Mouse (Mus musculus): ENCODE data around the gene Ces3a. TPM values are rescaled to one million over a fixed set of nuclear protein-coding genes. Genes with fewer than 3 reads are reported as not detected.

Gene Ces3a
- not detected for polyA plus RNA-seq (2012; fragmentation: generic; extraction: Trizol)
- long read RNA-seq, experiment 1: 0 reads
- long read RNA-seq, experiment 2: 0 reads

- Histone ChIP-seq H3K79me3 (ENCODE audit: low read depth) (no peaks in the 10 kb centered on the region), H3ac (ENCODE audit: control insufficient read depth, insufficient read length, low read depth) (no peak within 1 kb of the TSS), H3K4me3 (ENCODE audit: insufficient read depth, poor library complexity, severe bottlenecking) (no peak within 1 kb of the TSS), H3K36me3 (ENCODE audit: control insufficient read depth, insufficient read depth) (no peaks in the 10 kb centered on the region), H3K27me3 (ENCODE audit: control insufficient read depth, insufficient read depth, insufficient read length) (no peaks in the 10 kb centered on the region), H3K79me2 (ENCODE audit: control insufficient read depth, insufficient read depth) (no peaks in the 10 kb centered on the region)
- TF ChIP-seq CEBPB (IDR thresholded peaks at IDR 0.05; ENCODE audit: low read depth) (no peak), USF1 (IDR thresholded peaks at IDR 0.05; ENCODE audit: low read depth) (no peak), CTCF (IDR thresholded peaks at IDR 0.05; ENCODE audit: control insufficient read depth, insufficient read depth, insufficient read length) (no peak), MYOD1 (IDR thresholded peaks at IDR 0.05; ENCODE audit: control insufficient read depth, insufficient read length, low read depth) (no peak)
These were observed at the start of gene Ces3a for GRCm38 (mm10) chr8:105048371-105048854. Gene Ces3a (plus strand): TSS chr8:105048601.

- TF ChIP-seq CEBPB (IDR thresholded peaks at IDR 0.05; ENCODE audit: low read depth) (no peak), MYOG (IDR thresholded peaks at IDR 0.05; ENCODE audit: control insufficient read depth, extremely low read depth, insufficient read length) (no peak), MYOD1 (IDR thresholded peaks at IDR 0.05; ENCODE audit: control insufficient read depth, insufficient read length, low read depth) (no peak), MAX (IDR thresholded peaks at IDR 0.05) (no peak), CTCF (IDR thresholded peaks at IDR 0.05; ENCODE audit: control insufficient read depth, insufficient read depth, insufficient read length) (no peak), FOSL1 (IDR thresholded peaks at IDR 0.05; ENCODE audit: insufficient read depth, low read length, poor library complexity, severe bottlenecking) (no peak), USF1 (IDR thresholded peaks at IDR 0.05; ENCODE audit: low read depth) (no peak)
- no peaks in the 10 kb centered on the region for H3K27me3 ChIP-seq (ENCODE audit: control insufficient read depth, insufficient read depth, insufficient read length)
- H3ac ChIP-seq (ENCODE audit: control insufficient read depth, insufficient read length, low read depth): no peak overlapping the region
- no peaks in the 10 kb centered on the region for H3K36me3 ChIP-seq (ENCODE audit: control insufficient read depth, insufficient read depth)
- no peaks in the 10 kb centered on the region for H3K79me3 ChIP-seq (ENCODE audit: low read depth)
- no peak overlapping the region for H3K4me3 ChIP-seq (ENCODE audit: insufficient read depth, poor library complexity, severe bottlenecking)
- no peaks in the 10 kb centered on the region for H3K79me2 ChIP-seq (ENCODE audit: control insufficient read depth, insufficient read depth)
These were observed 49.2 kb upstream of the Ces3a start for GRCm38 (mm10) chr8:104999183-104999582.

GRCm38 (mm10) chr8:105000586-105000985 is 47.8 kb upstream of the Ces3a start, which contains the start of gene Ces2h:
Gene Ces2h (plus strand): TSS chr8:105000853.
- no peak within 1 kb of the TSS for H3ac ChIP-seq (ENCODE audit: control insufficient read depth, insufficient read length, low read depth)
- no peak for TF ChIP-seq USF1 (IDR thresholded peaks at IDR 0.05; ENCODE audit: low read depth)
- no peak for TF ChIP-seq MAX (IDR thresholded peaks at IDR 0.05)
- no peak for TF ChIP-seq FOSL1 (IDR thresholded peaks at IDR 0.05; ENCODE audit: insufficient read depth, low read length, poor library complexity, severe bottlenecking)
- no peak for TF ChIP-seq CTCF (IDR thresholded peaks at IDR 0.05; ENCODE audit: control insufficient read depth, insufficient read depth, insufficient read length)
- TF ChIP-seq CEBPB (IDR thresholded peaks at IDR 0.05; ENCODE audit: low read depth): no peak
- no peak for TF ChIP-seq MYOD1 (IDR thresholded peaks at IDR 0.05; ENCODE audit: control insufficient read depth, insufficient read length, low read depth)
- TF ChIP-seq MYOG (IDR thresholded peaks at IDR 0.05; ENCODE audit: control insufficient read depth, extremely low read depth, insufficient read length): no peak
- H3K4me3 ChIP-seq (ENCODE audit: insufficient read depth, poor library complexity, severe bottlenecking): no peak within 1 kb of the TSS
- no peaks in the 10 kb centered on the region for H3K79me2 ChIP-seq (ENCODE audit: control insufficient read depth, insufficient read depth)
- no peaks in the 10 kb centered on the region for H3K79me3 ChIP-seq (ENCODE audit: low read depth)
- H3K27me3 ChIP-seq (ENCODE audit: control insufficient read depth, insufficient read depth, insufficient read length): no peaks in the 10 kb centered on the region
- no peaks in the 10 kb centered on the region for H3K36me3 ChIP-seq (ENCODE audit: control insufficient read depth, insufficient read depth)

GRCm38 (mm10) chr8:105010000-105010399 is 38.4 kb upstream of the Ces3a start:
- no peak overlapping the region for H3ac ChIP-seq (ENCODE audit: control insufficient read depth, insufficient read length, low read depth)
- H3K36me3 ChIP-seq (ENCODE audit: control insufficient read depth, insufficient read depth): no peaks in the 10 kb centered on the region
- no peaks in the 10 kb centered on the region for H3K79me3 ChIP-seq (ENCODE audit: low read depth)
- TF ChIP-seq MAX (IDR thresholded peaks at IDR 0.05) (no peak), CEBPB (IDR thresholded peaks at IDR 0.05; ENCODE audit: low read depth) (no peak), MYOG (IDR thresholded peaks at IDR 0.05; ENCODE audit: control insufficient read depth, extremely low read depth, insufficient read length) (no peak), FOSL1 (IDR thresholded peaks at IDR 0.05; ENCODE audit: insufficient read depth, low read length, poor library complexity, severe bottlenecking) (no peak), MYOD1 (IDR thresholded peaks at IDR 0.05; ENCODE audit: control insufficient read depth, insufficient read length, low read depth) (no peak)
- H3K4me3 ChIP-seq (ENCODE audit: insufficient read depth, poor library complexity, severe bottlenecking): no peak overlapping the region
- H3K79me2 ChIP-seq (ENCODE audit: control insufficient read depth, insufficient read depth): no peaks in the 10 kb centered on the region
- H3K27me3 ChIP-seq (ENCODE audit: control insufficient read depth, insufficient read depth, insufficient read length): no peaks in the 10 kb centered on the region

- no peak for TF ChIP-seq CTCF (IDR thresholded peaks at IDR 0.05; ENCODE audit: control insufficient read depth, insufficient read depth, insufficient read length)
- TF ChIP-seq MYOG (IDR thresholded peaks at IDR 0.05; ENCODE audit: control insufficient read depth, extremely low read depth, insufficient read length): no peak
- TF ChIP-seq MAX (IDR thresholded peaks at IDR 0.05): no peak
- no peak for TF ChIP-seq FOSL1 (IDR thresholded peaks at IDR 0.05; ENCODE audit: insufficient read depth, low read length, poor library complexity, severe bottlenecking)
- TF ChIP-seq MYOD1 (IDR thresholded peaks at IDR 0.05; ENCODE audit: control insufficient read depth, insufficient read length, low read depth): no peak
- TF ChIP-seq USF1 (IDR thresholded peaks at IDR 0.05; ENCODE audit: low read depth): no peak
- no peak for TF ChIP-seq CEBPB (IDR thresholded peaks at IDR 0.05; ENCODE audit: low read depth)
- no peaks in the 10 kb centered on the region for H3K79me2 ChIP-seq (ENCODE audit: control insufficient read depth, insufficient read depth)
- H3ac ChIP-seq (ENCODE audit: control insufficient read depth, insufficient read length, low read depth): no peak overlapping the region
- no peak overlapping the region for H3K4me3 ChIP-seq (ENCODE audit: insufficient read depth, poor library complexity, severe bottlenecking)
- no peaks in the 10 kb centered on the region for H3K36me3 ChIP-seq (ENCODE audit: control insufficient read depth, insufficient read depth)
- H3K27me3 ChIP-seq (ENCODE audit: control insufficient read depth, insufficient read depth, insufficient read length): no peaks in the 10 kb centered on the region
- no peaks in the 10 kb centered on the region for H3K79me3 ChIP-seq (ENCODE audit: low read depth)
These were observed 37.3 kb upstream of the Ces3a start for GRCm38 (mm10) chr8:105011136-105011535.

GRCm38 (mm10) chr8:105014391-105014790 is 34.0 kb upstream of the Ces3a start:
- Histone ChIP-seq H3K79me2 (ENCODE audit: control insufficient read depth, insufficient read depth) (no peaks in the 10 kb centered on the region), H3K36me3 (ENCODE audit: control insufficient read depth, insufficient read depth) (no peaks in the 10 kb centered on the region), H3K4me3 (ENCODE audit: insufficient read depth, poor library complexity, severe bottlenecking) (no peak overlapping the region), H3ac (ENCODE audit: control insufficient read depth, insufficient read length, low read depth) (no peak overlapping the region), H3K79me3 (ENCODE audit: low read depth) (no peaks in the 10 kb centered on the region), H3K27me3 (ENCODE audit: control insufficient read depth, insufficient read depth, insufficient read length) (no peaks in the 10 kb centered on the region)
- TF ChIP-seq MYOG (IDR thresholded peaks at IDR 0.05; ENCODE audit: control insufficient read depth, extremely low read depth, insufficient read length): no peak
- TF ChIP-seq CTCF (IDR thresholded peaks at IDR 0.05; ENCODE audit: control insufficient read depth, insufficient read depth, insufficient read length): no peak
- TF ChIP-seq USF1 (IDR thresholded peaks at IDR 0.05; ENCODE audit: low read depth): no peak
- no peak for TF ChIP-seq MAX (IDR thresholded peaks at IDR 0.05)
- TF ChIP-seq FOSL1 (IDR thresholded peaks at IDR 0.05; ENCODE audit: insufficient read depth, low read length, poor library complexity, severe bottlenecking): no peak
- TF ChIP-seq CEBPB (IDR thresholded peaks at IDR 0.05; ENCODE audit: low read depth): no peak
- TF ChIP-seq MYOD1 (IDR thresholded peaks at IDR 0.05; ENCODE audit: control insufficient read depth, insufficient read length, low read depth): no peak

All from C2C12 (cell line).